Mouse (Mus musculus) layer of hippocampus, adult 9-11 months (tissue): ENCODE data around the gene Myo9b.
"Not testable (repeated sequence)": the region's sequence is repeated elsewhere in the genome, so short reads cannot be mapped to it uniquely, and the experiment has no call there.

Experiments
- DNase-seq: peaks from one replicate; pipeline ENCODE4 v3.0.0; 2022

The Myo9b gene

DNA sequence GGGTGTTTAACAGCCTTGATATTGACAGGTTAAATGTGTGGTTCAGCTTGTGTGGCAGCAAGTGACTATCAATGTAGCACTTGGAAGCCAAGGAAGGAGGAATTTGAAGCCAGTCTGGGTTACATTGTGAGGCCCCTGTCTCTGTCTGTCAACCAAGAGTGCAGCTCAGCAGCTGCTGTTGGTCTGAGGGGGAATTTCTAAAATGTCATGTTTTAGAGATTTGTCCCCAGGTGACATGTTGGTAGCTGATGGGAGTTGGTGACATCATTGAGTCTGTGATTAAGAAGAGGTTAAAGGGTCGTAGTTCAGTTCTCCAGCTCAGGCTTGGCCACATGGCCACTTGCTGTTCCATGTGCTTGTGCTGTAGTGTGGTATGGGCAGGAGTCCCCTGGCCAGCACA, 24.9 kb downstream of the Myo9b start:
- no peak for DNase-seq

DNA sequence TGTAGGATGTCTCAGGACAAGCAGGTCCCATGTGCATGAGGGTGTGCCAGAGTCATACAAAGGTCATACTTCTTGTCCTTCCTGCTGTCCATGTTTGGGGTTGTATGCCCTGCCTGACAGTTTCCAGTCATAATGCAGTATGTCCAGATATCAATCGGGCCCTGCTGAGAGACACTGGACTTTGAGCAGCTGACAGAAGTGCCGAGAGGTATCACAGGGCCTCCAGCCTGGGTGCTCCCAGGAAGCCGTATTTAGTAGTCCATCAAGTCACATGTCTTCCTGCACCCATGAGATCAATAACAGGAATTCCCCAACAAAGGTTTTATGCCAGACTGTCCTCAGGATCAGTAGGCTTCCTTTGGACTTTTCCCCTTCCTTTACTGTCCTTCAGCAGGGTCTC, 27.2 kb downstream of the Myo9b start:
- DNase-seq: no peak

DNA sequence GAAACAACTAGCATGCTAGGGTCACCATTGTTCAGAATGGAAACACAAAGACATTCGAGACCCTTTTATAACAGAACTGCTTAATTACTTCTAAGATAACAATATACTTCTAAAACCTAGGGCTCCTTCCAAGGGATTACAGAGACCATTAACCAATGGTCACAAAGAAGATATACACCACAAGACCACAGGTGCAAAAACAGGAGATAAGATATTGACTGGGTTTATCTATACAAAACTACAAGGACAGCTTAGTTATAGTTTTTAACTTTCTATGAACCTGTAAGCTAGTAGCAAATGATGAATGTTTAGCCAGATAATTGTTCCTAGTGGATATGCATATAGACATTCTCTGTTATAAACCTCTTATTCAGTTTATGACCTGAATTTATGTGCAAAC, 30.3 kb downstream of the Myo9b start:
- DNase-seq: no peak

DNA sequence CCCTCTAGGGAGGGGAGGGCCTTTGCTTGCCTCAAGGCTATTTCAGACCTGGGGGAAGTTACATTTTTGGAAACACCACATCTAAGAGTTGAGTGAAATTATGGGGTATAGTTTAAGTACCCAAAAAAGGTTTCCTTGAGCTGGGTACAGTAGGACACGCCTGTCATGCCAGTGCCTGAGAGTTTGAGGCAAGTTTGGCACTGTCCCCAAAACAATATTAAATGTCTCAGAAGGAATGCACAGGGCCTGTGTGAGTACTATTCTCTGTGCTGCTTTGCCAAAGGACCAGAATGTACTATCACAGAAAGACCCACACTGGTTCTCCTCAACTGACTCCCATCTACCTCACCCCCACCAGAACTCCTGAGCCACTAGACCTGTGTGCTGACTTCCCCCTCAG, 31.1 kb downstream of the Myo9b start:
- DNase-seq: no peak

DNA sequence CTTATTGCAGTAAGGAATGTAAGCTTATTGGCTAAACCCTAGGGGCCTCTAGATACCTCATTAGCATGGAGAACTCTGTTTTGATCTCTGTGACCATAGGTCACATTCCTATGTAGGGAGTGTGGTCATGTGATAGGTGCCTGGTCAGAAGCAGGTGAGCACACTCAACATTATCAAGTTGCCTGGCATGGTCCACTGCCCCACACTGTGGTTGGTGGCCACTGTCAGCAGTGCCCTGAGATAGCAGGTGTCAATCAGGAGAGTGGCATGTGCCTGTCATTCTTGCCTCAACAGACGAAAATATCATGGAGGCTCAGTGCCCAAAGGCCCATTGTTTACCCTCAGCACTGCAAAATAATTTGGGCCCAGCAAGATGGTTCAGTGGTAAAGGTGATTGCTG, 33.5 kb downstream of the Myo9b start:
- DNase-seq: no peak

DNA sequence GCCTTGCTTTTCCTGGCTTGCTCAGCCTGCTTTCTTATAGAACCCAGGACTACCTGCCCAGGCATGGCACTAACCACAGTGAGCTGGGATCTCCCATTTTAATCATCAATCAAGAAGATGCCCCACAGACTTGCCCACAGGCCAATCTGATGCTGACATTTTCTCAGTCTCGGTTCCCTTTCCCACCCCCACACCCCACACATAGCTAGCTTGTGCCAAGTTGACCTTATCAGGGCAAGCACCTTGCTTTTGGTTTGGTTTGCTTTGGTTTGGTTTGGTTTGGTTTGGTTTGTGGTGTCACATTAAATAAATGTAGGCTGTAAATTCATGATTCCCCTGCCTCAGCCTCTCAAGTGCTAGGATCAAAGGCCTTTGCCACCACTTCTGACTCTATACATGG, 34.9 kb downstream of the Myo9b start:
- DNase-seq: no peak

DNA sequence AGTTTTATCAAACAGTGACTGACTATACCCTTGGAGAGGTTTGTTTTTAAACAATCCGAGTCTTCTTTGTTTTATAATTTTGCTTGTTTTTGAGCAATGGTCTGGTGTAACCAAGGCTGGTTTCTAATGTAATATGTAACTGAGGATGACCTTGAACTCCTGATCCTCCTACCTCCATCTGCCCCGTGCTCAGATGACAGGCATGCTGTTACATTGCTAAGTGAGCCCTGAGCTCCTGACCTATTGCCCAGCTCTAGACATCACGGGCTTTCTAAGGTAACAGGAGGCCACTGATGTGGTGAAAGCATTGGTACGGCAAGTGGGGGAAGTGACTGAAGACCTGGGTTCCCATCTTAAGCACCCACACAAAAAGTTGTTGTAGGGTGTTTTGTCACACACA, 35.4 kb downstream of the Myo9b start:
- no peak for DNase-seq

DNA sequence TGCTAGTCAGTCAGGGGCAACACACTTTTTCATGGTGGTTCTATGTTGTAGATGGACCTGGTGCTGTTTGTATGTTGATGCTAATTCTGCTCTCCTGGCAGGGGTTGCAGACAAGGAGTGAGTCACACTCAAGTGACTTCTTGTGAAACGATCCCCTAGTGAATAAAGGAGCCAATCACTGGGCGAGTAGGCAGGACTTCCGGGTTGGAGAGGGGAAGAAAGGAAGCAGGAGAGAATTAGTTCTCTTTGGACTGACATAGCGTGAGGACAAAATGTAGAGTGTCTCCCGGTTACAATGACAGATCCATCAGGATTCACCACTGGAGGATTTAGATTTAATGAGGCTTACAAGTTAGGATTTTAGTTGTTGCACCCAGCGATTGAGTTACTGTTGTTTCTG, 37.9 kb downstream of the Myo9b start:
- peak; percentile 59 for DNase-seq

DNA sequence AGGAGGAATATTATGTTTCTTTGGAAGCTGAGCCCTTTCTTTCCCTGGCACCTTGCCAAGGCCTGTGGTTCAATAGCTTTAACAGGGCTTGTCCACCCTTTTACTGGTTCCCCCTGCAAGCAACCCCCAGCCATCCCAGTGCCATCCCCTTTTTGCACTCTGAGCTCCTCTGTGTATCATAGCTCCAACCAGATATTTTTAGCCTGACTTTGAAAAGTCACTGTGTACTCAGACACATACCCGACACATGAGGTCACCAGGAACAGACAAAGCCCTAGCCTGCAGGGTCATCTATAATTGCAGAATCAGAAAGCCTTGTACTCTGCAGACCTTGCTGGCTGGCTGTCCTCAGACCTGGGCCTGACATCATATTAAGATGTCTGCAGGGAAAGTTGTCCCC, 40.2 kb downstream of the Myo9b start:
- no peak for DNase-seq

DNA sequence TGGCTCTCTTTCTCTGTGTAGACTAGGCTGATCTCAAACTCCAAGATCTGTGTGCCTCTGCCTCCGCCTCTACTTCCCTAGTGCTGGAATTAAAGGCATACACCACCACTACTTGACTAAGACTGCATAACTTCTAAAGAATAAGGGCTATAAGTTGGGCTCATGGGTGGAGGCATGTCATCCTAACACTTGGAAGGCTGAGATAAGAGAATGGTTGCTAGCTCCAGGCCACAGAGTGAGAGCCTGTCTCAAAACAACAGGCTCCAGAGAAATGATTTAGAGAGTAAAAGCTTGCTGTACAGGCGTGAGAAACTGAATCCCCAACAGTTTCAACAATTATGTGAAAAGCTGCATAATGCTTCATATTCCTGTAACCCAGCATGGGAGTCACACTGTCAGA, 41.4 kb downstream of the Myo9b start:
- DNase-seq: no peak

DNA sequence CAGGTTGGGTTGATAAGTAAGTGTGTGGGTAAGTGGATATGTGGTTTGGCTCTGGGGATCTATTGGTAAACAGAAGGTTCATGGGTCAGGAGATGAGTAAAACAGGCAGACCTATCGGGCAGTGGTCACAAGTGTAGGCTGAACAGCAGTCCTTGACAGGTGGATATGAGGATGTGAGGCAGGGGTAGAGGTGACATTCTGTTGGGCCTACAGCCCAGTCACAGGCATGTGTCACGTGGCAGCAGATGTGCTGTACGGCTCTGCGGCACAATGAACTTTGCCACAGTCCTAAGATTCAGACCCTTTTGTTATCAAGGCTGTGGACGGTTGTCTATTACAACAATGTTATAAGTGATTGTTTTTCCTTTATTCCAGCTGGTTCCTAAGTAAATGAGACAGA, 43.5 kb downstream of the Myo9b start:
- DNase-seq: no peak

DNA sequence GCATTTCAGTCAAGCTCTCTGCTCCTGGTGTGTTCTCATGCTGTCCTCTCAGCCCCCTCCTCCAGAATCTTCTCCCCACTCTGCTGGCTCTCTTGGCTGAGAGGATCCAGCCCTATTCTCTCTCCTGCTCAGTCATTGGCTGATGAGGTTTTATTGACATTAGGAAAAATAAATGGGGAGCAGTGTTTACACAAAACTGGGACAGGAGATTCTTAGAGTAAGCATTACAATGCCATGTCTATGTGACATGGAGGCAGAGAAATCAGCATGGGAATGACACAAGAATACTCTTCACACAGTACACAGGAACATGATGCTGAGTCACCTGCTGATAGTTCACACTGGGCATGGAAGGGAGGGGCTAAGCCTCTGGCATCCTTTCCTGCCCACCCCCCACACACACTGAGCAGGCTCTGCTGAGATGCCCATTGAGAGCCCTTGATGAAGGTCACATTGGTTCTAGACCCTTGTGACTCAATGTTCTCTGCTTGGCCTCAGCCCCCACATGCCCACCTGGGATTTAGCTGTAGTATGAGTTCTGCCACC, 44.0 kb downstream of the Myo9b start:
- peak; percentile 28 for DNase-seq

DNA sequence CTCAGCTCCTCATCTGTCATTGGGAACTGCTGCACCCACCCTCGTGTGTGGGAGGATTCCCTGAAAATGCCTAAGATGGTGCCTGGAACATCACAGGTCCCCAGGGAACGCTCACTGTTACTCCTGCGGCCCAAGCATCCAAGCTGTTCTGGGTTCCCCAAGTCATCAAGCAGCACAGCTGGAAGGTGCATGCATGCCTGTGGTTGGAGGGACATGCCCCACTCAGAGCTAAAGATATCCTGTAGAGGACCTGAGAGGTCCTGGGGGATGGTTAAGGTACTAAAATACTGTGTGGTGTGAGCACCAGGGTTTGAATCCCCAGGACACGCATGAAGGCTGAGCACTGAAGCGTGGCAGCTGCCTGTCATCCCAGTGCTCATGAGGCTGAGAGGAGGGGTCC, 46.1 kb downstream of the Myo9b start:
- not testable (repeated sequence) for DNase-seq

DNA sequence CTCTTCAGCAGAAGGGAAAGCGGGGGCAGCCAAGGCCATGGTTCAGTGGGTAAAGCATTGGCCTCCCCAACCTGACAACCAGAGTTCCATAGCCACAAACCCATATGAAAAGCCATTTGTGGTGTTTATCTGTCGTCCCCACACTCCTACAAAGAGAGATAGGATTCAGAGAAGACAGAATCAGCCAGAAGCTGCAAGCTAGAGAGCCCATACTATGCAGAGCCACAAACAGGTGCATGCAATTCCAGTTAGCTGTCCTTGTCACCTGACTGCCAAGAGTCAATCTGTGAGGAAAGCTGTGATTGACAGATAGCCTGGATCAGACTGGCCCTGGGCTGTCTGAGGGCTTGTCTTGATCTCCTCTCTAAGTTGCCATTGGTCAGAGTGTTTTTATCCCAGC, 47.2 kb downstream of the Myo9b start:
- not testable (repeated sequence) for DNase-seq

DNA sequence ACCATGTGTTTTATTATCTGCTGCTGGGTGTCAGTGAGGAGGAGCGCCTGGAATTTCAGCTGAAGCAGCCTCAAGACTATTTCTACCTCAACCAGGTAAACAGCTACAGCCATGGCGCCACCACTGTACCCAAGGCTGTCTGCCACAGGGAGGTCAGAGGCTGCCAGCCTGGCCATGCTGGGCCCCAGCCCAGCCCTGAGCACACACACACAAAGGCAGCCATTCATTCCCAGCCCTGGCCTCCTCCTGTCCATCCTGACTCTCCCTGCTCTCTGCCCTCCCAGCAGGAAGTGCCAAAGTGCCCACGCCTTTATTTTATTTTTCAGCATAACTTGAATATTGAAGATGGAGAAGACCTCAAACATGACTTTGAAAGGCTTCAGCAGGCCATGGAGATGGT, 50.4 kb downstream of the Myo9b start:
- DNase-seq: peak; percentile 29

DNA sequence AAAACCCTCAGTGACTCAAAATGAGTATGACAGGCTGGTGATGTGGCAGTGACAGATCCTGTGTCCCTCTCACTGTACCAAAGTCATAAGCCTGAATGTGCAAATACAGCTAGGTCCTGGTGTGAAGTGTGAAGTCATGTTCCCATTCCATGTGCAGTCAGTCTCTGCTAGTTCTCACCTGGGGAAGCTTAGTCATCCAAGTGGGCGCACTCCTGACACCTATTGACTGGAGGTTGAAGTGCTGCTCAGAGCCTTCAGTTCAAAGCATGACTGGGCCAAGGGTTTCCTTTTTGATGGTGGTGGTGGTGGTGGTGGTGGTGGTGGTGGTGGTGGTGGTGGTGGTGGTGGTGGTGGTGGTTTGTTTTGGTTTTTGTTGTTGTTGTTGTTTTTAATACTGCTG, 52.3 kb downstream of the Myo9b start:
- no peak for DNase-seq

DNA sequence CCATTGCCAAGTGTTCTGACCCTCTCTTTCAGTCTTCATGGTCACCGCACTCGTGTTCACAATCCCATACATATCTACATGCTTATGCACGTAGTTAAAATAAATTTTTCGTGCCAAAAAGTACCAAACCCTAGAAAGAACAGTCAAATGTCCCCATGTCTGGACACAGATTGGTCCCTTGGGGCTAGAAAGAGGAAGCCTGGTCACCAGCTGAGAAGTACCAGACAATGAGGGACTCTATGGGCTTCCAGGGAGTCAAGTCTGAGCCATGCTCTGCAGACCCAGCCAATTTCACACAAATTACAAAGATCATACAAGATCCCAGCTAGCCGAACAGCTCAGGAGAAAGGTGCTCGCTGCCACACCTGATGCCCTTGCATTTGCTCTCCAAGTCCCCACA, 65.3 kb downstream of the Myo9b start:
- not testable (repeated sequence) for DNase-seq

DNA sequence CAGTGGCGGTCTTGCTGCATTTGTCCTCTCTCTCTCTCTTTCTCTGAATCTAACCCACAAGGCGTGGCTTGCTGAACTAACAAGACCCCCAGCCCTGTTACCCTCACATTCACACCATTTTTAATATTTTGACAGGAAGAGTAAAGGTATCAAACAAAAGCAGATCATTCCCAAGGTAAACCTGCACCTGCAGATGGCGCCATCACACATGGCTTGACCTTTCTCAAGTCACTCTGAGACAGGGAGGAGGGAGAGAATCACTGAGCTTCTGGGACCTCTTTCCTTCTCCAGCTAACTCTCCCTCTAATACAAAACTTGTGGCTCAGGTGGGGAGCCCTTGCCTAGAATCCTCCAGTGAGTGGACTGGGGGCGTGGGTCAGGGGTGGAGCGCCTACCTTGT, 68.1 kb downstream of the Myo9b start:
- DNase-seq: no peak

DNA sequence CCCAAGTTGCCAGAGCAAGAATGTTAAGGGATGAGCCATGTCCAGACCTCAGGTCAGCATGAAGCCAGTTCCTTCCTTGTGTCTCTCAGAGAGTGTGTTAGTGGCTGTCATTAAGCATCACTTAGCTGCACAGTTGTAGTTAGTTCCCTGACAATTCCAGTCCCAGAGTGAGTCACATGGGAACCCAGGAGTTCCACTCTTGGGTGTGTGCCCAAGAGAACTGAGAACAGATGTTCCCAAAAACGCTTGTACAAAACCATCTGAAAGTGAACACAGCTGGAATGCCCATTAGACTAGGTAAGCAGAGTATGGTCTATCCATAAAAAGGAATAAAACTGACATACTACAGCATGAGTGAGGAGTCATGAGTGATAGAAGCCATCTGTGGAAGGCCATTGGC, 74.1 kb downstream of the Myo9b start:
- no peak for DNase-seq

DNA sequence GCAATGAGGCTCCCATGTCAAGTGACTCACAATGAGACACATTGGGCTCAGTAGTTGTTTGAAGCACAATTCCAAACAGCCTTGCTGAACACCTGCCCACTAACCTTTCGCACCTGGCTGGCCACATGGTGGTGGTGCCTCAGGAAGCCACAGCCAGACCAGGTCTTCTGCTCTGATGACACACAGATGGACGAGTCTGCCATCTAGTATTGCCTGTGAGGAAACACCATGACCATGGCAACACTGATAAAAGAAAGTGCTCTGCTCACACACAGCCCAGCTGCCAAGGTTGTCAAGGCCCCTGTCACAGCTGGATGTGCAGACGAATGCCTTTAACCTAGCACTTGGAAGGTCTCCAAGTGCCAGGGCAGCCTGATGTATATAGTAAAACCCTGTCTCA, 78.6 kb downstream of the Myo9b start:
- DNase-seq: no peak

DNA sequence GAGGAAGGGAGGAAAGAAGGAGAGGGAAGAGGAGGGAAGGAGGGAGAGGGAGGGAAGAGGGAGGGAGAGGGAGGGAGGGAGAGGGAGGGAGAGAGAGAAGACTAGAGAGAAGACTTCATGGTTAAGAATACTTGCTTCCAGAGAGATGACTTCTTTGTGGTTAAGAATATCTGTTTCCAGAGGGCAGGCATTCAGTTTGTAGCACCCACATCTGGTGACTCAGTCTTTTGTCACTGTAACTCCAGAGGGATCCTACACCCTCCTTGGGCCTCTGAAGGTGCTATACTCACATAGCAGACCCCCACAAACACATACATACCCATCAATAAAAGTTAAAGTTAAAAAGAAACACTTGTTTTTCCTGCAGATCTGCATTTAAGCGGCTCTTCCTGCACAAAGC, 79.0 kb downstream of the Myo9b start:
- DNase-seq: no peak

DNA sequence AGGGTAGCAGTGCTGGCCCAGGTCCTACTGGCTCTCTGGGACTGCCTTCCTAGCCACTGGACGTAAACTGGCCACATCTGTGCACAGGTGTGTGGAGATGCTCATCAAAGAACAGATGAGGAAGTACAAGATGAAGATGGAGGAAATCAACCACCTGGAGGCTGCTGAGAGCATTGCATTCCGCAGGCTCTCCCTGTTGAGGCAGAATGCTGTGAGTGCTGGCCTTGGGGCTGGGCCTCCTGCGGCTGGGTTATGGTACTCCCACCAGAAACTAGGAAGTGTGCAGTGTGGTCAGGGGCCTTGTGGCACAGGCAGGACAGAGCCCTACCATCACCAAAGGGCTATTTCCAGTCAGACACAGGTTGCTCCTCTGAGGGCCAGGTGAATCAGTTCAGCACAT, 85.5 kb downstream of the Myo9b start:
- no peak for DNase-seq

DNA sequence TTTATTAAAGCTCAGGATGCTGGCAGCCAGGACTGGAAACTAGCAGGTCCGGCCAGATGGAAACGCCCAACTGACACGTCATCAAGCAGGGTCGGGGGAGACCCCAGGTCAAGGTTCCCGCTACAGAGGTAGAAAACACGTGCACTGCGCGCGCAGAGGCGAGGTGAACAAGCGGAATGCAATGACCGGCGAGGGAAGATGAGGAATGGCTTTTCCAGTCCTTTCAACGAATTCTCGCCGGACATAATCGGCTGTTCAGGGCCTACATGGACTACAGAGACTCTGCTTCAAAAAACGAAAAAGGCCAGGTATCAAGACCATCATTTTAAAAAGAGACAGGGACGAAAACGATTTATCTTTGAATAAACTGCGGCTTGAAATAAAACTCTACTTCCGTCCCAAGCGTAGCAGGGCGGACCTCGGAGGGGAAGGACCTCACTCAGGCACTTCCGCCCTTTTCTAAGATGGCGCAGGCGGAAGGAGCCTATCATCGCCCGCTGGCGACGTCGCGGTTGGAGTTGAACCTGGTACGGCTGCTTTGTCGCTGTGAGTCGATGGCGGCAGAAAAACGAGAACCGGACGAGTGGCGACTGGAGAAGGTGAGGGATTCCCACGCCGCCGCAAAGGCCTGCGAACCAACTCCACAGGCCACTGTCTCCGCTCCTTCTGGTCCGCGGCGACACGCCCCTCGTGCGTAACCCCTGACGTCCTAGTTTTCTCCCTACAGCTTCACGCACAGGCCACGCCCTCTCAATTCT, 94.4 kb downstream of the Myo9b start, which contains the start of gene Use1:
Gene Use1, plus strand, starts transcription at position 78 of the 758 bp plus-strand sequence.
- DNase-seq: peak; percentile 95

DNA sequence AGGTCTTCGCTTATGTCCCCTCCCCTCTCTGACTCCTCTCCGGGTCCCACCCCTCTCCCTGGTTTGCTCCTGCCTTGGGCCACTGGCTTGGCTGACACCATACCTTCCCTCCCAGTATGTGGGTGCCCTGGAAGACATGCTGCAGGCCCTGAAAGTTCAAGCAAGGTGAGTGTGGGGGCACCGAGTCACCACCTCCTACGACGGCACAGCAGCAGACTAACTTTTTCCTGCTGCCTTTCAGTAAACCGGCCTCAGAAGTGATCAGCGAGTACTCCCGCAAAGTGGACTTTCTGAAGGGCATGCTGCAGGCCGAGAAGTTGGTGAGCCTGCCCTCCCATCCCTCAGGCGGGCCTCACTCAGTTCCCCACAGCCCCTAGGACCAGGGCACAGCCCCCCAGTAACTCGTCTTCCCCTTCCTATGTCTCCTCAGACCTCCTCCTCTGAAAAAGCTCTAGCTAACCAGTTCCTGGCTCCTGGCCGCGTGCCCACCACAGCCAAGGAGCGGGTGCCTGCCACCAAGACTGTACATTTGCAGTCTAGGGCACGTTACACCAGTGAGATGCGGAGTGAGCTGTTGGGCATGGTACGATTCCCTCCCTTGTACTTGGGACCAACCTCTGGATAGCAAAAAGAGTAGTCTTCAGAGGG, 95.1 kb downstream of the Myo9b start:
- no peak for DNase-seq

DNA sequence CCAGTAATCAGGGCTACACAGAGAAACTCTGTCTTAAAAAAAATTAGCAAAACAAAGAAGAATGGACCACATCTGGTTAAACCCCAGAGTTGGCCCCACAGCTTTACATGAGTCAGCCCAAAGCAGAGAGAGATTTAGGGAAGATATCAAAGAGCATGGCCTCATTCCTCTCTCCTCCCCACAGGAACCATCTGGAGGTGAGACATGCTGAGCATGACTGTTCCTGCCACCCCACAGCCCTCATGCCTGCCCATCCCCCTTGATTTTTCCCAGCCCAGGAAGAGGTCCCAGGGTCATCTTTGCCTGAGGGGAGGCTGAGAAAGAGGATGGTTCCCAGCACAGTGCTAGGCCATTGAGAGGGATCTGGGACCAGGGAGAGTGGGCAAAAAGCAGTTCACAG, 95.9 kb downstream of the Myo9b start:
- DNase-seq: no peak
